Mouse (Mus musculus): ENCODE results near the gene Smyd4. TPM values are rescaled to one million over a fixed set of nuclear protein-coding genes. Genes with fewer than 3 reads are reported as not detected.

Smyd4 gene
- polyA plus RNA-seq, 1 experiment from 2014 or later, result 14.6 TPM

DNA sequence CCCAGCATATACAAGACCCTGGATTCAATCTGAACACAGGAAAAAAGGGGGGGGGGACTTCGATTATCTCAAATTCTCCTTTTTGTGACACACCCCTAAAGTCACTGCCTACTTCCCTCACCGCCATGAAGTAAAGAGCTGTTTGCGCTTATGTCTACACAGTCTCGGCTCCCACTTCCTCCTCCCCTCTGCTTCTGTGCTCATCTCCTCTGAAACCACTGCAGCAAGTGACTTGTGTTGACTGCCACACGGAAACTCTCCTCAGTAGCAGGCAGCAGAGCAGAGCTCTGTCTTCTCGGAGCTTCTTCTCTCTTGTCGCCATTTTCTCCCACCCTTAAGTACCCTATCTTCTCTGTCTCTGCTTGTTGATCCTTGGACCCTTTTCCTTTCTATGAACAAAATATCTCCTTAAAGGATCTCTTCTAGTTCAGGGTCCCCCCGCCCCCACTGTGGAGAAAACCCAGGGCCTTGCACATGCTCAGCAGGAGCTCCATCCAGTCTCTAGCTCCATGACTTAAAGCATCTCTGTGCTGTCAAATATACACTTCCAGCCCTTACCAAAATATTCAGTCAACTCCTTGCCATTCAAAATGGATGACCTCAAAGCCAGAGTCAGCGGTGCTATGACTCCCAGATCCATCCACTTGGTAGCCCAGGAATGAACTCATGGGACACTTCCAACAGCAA, 80.9 kb downstream of the Smyd4 start:
- Histone ChIP-seq H3K4me1 (replicated peaks) (no peaks in the 10 kb centered on the region), H3K9me3 (peaks cover 5% of the 10 kb centered on the region; the same call in 1 of the 2 replicates), H3K4me3 (no peak overlapping the region), H3K27me3 (ENCODE audit: insufficient read depth, poor library complexity, severe bottlenecking) (no peaks in the 10 kb centered on the region), H3K27ac (no peak overlapping the region), H3K36me3 (no peaks in the 10 kb centered on the region)
- 87% methylated on average over 9 of the region's 9 CpGs for WGBS
- no peak for DNase-seq (ENCODE audit: low spot score)

- no peak overlapping the region for H3K4me3 ChIP-seq
- H3K27me3 ChIP-seq (ENCODE audit: insufficient read depth, poor library complexity, severe bottlenecking), result no peaks in the 10 kb centered on the region
- no peak overlapping the region for H3K27ac ChIP-seq
- H3K36me3 ChIP-seq, result no peaks in the 10 kb centered on the region
- DNase-seq (ENCODE audit: low spot score), result no peak
- WGBS, result 90% methylated on average over 11 of the region's 11 CpGs
- no peaks in the 10 kb centered on the region for H3K4me1 ChIP-seq (replicated peaks)
- peaks cover 9% of the 10 kb centered on the region; the same call in 1 of the 2 replicates for H3K9me3 ChIP-seq
Measured at GRCm38 (mm10) chr11:75431307-75431706, 83.1 kb downstream of the Smyd4 start.

DNA sequence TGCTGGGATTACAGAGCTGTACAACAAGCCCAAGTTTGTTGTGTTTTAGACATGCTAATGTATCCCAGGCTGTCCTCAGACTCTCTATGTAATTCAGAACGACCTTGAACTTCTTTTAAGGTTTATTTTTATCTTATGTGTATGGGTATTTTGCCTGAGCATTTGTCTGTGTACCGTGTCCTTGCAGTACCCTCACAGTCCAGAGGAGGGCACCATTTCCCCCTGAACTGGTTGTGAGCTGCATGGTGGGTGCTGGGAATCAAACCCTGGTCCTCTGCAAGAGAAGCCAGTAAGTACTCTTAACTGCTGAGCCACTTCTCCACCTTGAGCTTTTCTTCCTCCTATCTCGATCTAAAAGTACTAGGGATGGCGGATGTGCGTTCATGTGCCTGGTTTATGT, 85.9 kb downstream of the Smyd4 start:
- H3K27me3 ChIP-seq (ENCODE audit: insufficient read depth, poor library complexity, severe bottlenecking), result no peaks in the 10 kb centered on the region
- H3K4me3 ChIP-seq, result no peak overlapping the region
- DNase-seq (ENCODE audit: low spot score), result no peak
- WGBS, result 90% methylated on average over 5 of the region's 5 CpGs
- no peaks in the 10 kb centered on the region for H3K4me1 ChIP-seq (replicated peaks)
- no peak overlapping the region for H3K27ac ChIP-seq
- H3K36me3 ChIP-seq, result no peaks in the 10 kb centered on the region
- peaks cover 9% of the 10 kb centered on the region; the same call in 1 of the 2 replicates for H3K9me3 ChIP-seq

GRCm38 (mm10) chr11:75438194-75438593, 90.0 kb downstream of the Smyd4 start:
- Histone ChIP-seq H3K27me3 (ENCODE audit: insufficient read depth, poor library complexity, severe bottlenecking) (no peaks in the 10 kb centered on the region), H3K36me3 (peaks cover 12% of the 10 kb centered on the region), H3K9me3 (peaks cover 5% of the 10 kb centered on the region; the same call in 1 of the 2 replicates), H3K4me3 (no peak overlapping the region), H3K4me1 (replicated peaks) (no peaks in the 10 kb centered on the region), H3K27ac (no peak overlapping the region)
- 84% methylated on average over 13 of the region's 13 CpGs for WGBS
- DNase-seq (ENCODE audit: low spot score), result no peak

DNA sequence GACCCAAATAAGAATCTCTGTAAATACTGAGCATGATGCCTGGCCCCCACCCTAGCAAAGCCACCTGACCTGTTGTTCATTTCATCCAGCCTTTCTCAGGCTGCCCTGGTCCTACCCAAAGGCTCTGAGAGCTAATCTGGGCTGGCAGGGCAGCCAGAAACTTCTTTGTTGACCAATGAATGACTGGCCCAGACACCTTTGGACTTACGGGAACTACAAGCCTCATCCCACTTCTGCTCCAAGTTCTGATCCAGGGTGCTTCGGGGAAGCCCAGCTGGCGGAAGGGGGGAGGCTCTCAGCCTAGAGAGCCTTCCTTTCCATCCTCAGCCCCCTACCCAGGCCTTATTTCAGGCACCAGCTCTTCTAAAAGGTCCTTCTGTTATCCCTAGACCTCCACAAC, 90.6 kb downstream of the Smyd4 start:
- Histone ChIP-seq H3K4me3 (no peak overlapping the region), H3K9me3 (peaks cover 5% of the 10 kb centered on the region; the same call in 1 of the 2 replicates), H3K36me3 (peaks cover 12% of the 10 kb centered on the region), H3K27me3 (ENCODE audit: insufficient read depth, poor library complexity, severe bottlenecking) (no peaks in the 10 kb centered on the region), H3K27ac (no peak overlapping the region), H3K4me1 (replicated peaks) (peaks cover 5% of the 10 kb centered on the region)
- DNase-seq (ENCODE audit: low spot score), result no peak
- 90% methylated on average over 3 of the region's 3 CpGs for WGBS

GRCm38 (mm10) chr11:75439363-75439762, 91.1 kb downstream of the Smyd4 start, which contains the start of gene Serpinf2:
TSS of gene Serpinf2 (minus strand) at chr11:75439591.
- Histone ChIP-seq H3K4me3 (no peak within 1 kb of the TSS), H3K27me3 (ENCODE audit: insufficient read depth, poor library complexity, severe bottlenecking) (no peaks in the 10 kb centered on the region), H3K9me3 (peaks cover 2% of the 10 kb centered on the region; the same call in 1 of the 2 replicates), H3K27ac (no peak within 1 kb of the TSS), H3K4me1 (replicated peaks) (peaks cover 11% of the 10 kb centered on the region), H3K36me3 (peaks cover 12% of the 10 kb centered on the region)
- DNase-seq (ENCODE audit: low spot score), result no peak
- WGBS, result 90% methylated on average over 6 of the region's 6 CpGs

DNA sequence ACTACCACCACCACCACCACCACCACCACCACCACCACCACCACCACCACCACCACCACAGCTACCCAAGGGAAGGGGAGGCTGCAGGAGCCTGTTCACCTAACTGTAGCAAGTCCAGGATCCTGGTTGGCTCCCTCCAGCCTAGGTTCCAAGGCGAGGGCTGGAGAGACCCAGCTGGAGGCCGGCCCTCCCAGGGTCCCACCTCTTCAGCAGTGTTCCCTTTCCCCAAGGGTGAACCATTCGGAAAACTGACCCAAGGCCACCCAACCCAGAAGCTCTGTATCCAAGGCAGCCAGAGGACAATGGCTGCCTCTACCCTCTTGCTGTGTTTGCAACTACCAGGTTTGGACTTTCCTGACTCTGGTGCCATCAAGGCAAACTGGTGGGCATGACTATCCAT, 91.7 kb downstream of the Smyd4 start:
- Histone ChIP-seq H3K27ac (no peak overlapping the region), H3K4me1 (replicated peaks) (peaks cover 14% of the 10 kb centered on the region), H3K9me3 (no peaks in the 10 kb centered on the region), H3K4me3 (no peak overlapping the region), H3K27me3 (ENCODE audit: insufficient read depth, poor library complexity, severe bottlenecking) (no peaks in the 10 kb centered on the region), H3K36me3 (peaks cover 18% of the 10 kb centered on the region)
- no peak for DNase-seq (ENCODE audit: low spot score)
- 79% methylated on average over 3 of the region's 3 CpGs for WGBS

DNA sequence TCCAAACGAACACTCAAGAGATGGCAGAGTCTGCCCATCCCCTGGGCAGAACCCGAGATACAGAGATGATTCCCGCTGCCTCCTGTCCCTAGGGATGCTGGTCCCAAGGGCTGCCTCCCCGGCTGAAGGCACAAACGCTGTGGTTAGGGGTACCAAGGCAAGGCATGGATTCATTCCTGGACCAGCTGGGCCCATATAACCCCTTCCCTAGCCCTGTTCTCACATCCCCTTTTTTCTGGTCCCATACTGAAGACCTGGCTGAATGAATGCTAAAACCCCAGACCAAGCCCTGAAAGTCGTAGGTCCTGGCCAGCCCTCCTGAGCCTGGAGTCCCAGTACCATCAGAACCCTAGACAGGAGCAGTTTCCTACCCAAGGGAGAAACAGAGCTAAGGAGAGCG, 92.8 kb downstream of the Smyd4 start:
- no peaks in the 10 kb centered on the region for H3K9me3 ChIP-seq
- no peak overlapping the region for H3K27ac ChIP-seq
- WGBS, result 91% methylated on average over 7 of the region's 7 CpGs
- peaks cover 26% of the 10 kb centered on the region for H3K36me3 ChIP-seq
- H3K4me1 ChIP-seq (replicated peaks), result peaks cover 14% of the 10 kb centered on the region
- no peak overlapping the region for H3K4me3 ChIP-seq
- no peaks in the 10 kb centered on the region for H3K27me3 ChIP-seq (ENCODE audit: insufficient read depth, poor library complexity, severe bottlenecking)
- no peak for DNase-seq (ENCODE audit: low spot score)

- Histone ChIP-seq H3K9me3 (no peaks in the 10 kb centered on the region), H3K4me3 (no peak overlapping the region), H3K36me3 (peaks cover 26% of the 10 kb centered on the region), H3K27me3 (ENCODE audit: insufficient read depth, poor library complexity, severe bottlenecking) (no peaks in the 10 kb centered on the region), H3K27ac (no peak overlapping the region), H3K4me1 (replicated peaks) (peaks cover 14% of the 10 kb centered on the region)
- no peak for DNase-seq (ENCODE audit: low spot score)
- WGBS, result 88% methylated on average over 16 of the region's 16 CpGs
Measured at GRCm38 (mm10) chr11:75441601-75442000, 93.4 kb downstream of the Smyd4 start.

DNA sequence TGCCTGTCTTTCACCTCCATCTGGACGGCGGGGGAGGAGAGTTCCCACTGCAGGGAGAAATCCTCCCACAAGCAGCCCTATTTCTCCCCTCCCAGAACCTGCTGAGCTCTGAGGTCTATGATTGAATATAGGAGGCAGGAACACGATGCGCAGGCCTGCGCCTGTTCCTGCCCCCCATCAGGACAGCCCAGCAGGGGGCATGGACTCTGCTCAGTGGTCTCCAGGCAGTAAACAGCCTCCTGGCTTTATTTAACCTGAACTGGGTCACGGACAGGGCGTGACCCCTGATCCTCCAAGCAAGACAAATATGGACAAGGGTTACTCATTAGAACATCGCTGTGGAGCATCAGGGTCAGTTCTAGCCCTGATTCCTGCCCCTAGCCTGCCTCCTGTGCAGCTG, 95.5 kb downstream of the Smyd4 start:
- H3K9me3 ChIP-seq, result no peaks in the 10 kb centered on the region
- no peak overlapping the region for H3K4me3 ChIP-seq
- no peak for DNase-seq (ENCODE audit: low spot score)
- H3K27ac ChIP-seq, result no peak overlapping the region
- peaks cover 14% of the 10 kb centered on the region for H3K4me1 ChIP-seq (replicated peaks)
- peaks cover 47% of the 10 kb centered on the region for H3K36me3 ChIP-seq
- no peaks in the 10 kb centered on the region for H3K27me3 ChIP-seq (ENCODE audit: insufficient read depth, poor library complexity, severe bottlenecking)
- WGBS, result 29% methylated on average over 8 of the region's 8 CpGs

- Histone ChIP-seq H3K36me3 (peaks cover 44% of the 10 kb centered on the region), H3K27me3 (ENCODE audit: insufficient read depth, poor library complexity, severe bottlenecking) (peaks cover 4% of the 10 kb centered on the region; the same call in 1 of the 2 replicates), H3K27ac (peak overlapping the region; percentile 10; the same call in 1 of the 2 replicates), H3K4me1 (replicated peaks) (peaks cover 28% of the 10 kb centered on the region), H3K4me3 (peak overlapping the region; percentile 7; the same call in 1 of the 2 replicates), H3K9me3 (no peaks in the 10 kb centered on the region)
- 86% methylated on average over 3 of the region's 3 CpGs for WGBS
- DNase-seq (ENCODE audit: low spot score), result no peak
Measured at GRCm38 (mm10) chr11:75448575-75448974, 100.3 kb downstream of the Smyd4 start.

DNA sequence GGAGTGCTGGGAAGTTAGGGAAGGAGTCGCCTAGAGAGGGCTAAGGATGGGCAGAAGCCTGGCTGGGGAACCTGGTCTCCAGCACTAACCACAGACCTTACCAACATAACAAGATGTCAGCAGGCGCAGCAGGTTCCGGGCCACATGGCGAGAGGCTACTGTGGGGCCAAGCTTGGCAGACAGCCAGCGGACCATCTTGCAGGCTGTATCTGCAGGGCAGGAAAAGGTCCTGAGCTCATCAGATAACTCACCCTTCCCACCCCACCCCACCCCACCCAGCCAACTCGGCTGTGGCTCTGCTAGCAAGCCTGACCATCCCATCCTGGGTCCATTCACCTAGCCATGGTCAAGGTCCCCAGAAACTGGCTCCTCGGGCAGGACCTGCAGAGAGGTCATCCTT, 101.5 kb downstream of the Smyd4 start:
- no peaks in the 10 kb centered on the region for H3K9me3 ChIP-seq
- peaks cover 40% of the 10 kb centered on the region for H3K36me3 ChIP-seq
- peak overlapping the region; percentile 9; the same call in 1 of the 2 replicates for H3K27ac ChIP-seq
- H3K4me1 ChIP-seq (replicated peaks), result peaks cover 28% of the 10 kb centered on the region
- 93% methylated on average over 7 of the region's 7 CpGs for WGBS
- H3K4me3 ChIP-seq, result no peak overlapping the region
- DNase-seq (ENCODE audit: low spot score), result no peak
- H3K27me3 ChIP-seq (ENCODE audit: insufficient read depth, poor library complexity, severe bottlenecking), result peaks cover 8% of the 10 kb centered on the region; the same call in 1 of the 2 replicates

GRCm38 (mm10) chr11:75450304-75450908, 102.2 kb downstream of the Smyd4 start:
- peaks cover 34% of the 10 kb centered on the region for H3K36me3 ChIP-seq
- H3K27ac ChIP-seq, result 0 out of 2 replicates have a peak overlapping the region, but pooled peaks have one; percentile 13
- H3K27me3 ChIP-seq (ENCODE audit: insufficient read depth, poor library complexity, severe bottlenecking), result peaks cover 8% of the 10 kb centered on the region; the same call in 1 of the 2 replicates
- H3K9me3 ChIP-seq, result no peaks in the 10 kb centered on the region
- no peak overlapping the region for H3K4me3 ChIP-seq
- 86% methylated on average over 8 of the region's 8 CpGs for WGBS
- peaks cover 35% of the 10 kb centered on the region for H3K4me1 ChIP-seq (replicated peaks)
- DNase-seq (ENCODE audit: low spot score), result no peak
